Mouse (Mus musculus) kidney, embryonic 16.5 days (tissue): ENCODE results near the gene Gm47791. TPM values are rescaled to one million over a fixed set of nuclear protein-coding genes. Genes with fewer than 3 reads are reported as not detected.
A peak's percentile ranks its signal among the peaks of the same experiment; 100 is the strongest.

Source experiments
- ATAC-seq: fragments of 200-750 bp; cut with Nextera tagmentation; 2 replicates; pipeline ENCODE4 v1.8.0; 2017; ENCODE audit warnings: moderate TSS enrichment; ENCODE audit not compliant: low FRiP score, low TSS enrichment
- H3K27ac ChIP-seq: fragments of 300-500 bp; sonication (generic); 2 replicates; pipeline ENCODE4 v1.5.1; 2014; ENCODE audit warnings: low read length
- H3K27me3 ChIP-seq: fragments of 300-500 bp; sonication (generic); 2 replicates; pipeline ENCODE4 v1.6.1; 2014; ENCODE audit warnings: low read length, control low read depth, mixed read lengths; ENCODE audit not compliant: insufficient read depth
- H3K36me3 ChIP-seq: fragments of 300-500 bp; sonication (generic); 2 replicates; pipeline ENCODE4 v1.6.1; 2014; ENCODE audit warnings: low read length, control low read depth, mixed read lengths; ENCODE audit not compliant: insufficient read depth
- H3K4me1 ChIP-seq: fragments of 300-500 bp; sonication (generic); 2 replicates; pipeline ENCODE4 v1.6.1; 2014; ENCODE audit warnings: low read length, control low read depth, mixed read lengths; ENCODE audit not compliant: insufficient read depth
- H3K4me2 ChIP-seq: fragments of 300-500 bp; sonication (generic); replicated peaks from 2 replicates; pipeline ENCODE4 v1.6.1; 2014; ENCODE audit warnings: low read depth, low read length
- H3K4me3 ChIP-seq: fragments of 300-500 bp; sonication (generic); 2 replicates; pipeline ENCODE4 v1.5.1; 2014; ENCODE audit warnings: mild to moderate bottlenecking, low read length
- H3K9ac ChIP-seq: fragments of 300-500 bp; sonication (generic); replicated peaks from 2 replicates; pipeline ENCODE4 v1.6.1; 2014; ENCODE audit warnings: low read length
- H3K9me3 ChIP-seq: fragments of 300-500 bp; sonication (generic); 2 replicates; pipeline ENCODE4 v1.6.1; 2016; ENCODE audit warnings: low read length, control low read depth
- WGBS: fragments of 180-500 bp; shearing (Covaris S2); extraction: QIAGEN DNeasy Blood & Tissue Kit; methylation state at CpG from one replicate; pipeline ENCODE4 v1.1.7; 2014; 5-methylcytosine and 5-hydroxymethylcytosine counted together
- polyA plus RNA-seq: library from polyadenylated mRNA; unstranded; fragments of >200 nt; fragmentation: Nextera tagmentation; extraction: Ambion mirVana; gene quantifications from 2 replicates; pipeline ENCODE4 v1.2.1, GENCODE M21; 2015

Gm47791 gene
- polyA plus RNA-seq, 1 experiment from 2014 or later: not detected

DNA sequence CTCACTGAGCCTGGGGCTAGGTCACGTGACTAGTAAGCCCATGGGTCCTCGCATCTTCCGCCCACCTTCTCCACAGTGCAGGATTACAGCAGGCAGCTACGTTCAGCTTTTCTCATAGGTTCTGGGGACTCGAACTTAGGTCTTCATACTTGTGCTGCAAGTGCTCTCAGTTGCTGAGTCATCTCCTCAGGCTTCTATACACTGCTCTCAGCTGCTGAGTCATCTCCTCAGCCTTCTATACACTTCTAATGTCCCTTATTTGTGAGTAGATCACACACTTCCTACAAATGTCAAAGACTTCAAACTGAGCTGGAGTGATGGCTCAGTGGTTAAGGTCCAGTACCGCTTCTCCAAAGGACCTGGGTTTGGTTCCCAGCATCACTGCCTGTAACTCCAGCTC, 21.2 kb upstream of the Gm47791 start:
- H3K4me1 ChIP-seq: peaks cover 8% of the 10 kb centered on the region; the same call in 1 of the 2 replicates
- H3K9ac ChIP-seq: no peak overlapping the region
- 88% methylated on average over 6 of the region's 6 CpGs for WGBS
- H3K27me3 ChIP-seq: no peaks in the 10 kb centered on the region
- H3K4me3 ChIP-seq: no peak overlapping the region
- H3K4me2 ChIP-seq: no peak overlapping the region
- H3K27ac ChIP-seq: no peak overlapping the region
- no peaks in the 10 kb centered on the region for H3K36me3 ChIP-seq
- no peaks in the 10 kb centered on the region; the same call in 1 of the 2 replicates for H3K9me3 ChIP-seq
- no peak for ATAC-seq

DNA sequence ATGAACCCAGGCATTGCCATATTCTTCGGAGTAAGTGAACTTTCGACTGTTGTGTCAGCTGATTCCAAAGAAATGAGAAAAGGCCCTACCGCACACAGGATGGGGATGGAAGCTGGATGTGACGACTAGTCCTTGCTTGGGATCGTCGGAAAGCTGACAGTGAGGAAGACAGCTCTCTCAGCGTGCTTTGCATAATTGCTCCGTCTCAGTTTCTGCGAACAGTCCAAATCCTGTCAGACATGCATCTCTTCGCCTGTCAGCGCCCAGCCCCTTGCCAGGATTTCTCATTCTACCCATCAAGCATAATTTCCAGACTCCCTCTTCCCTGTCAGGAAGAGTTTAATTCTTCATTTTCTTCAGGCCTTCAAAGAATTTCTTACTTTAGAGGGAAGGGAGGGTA, 20.1 kb upstream of the Gm47791 start:
- H3K9ac ChIP-seq: no peak overlapping the region
- H3K4me2 ChIP-seq: no peak overlapping the region
- ATAC-seq: no peak
- WGBS: 85% methylated on average over 11 of the region's 11 CpGs
- H3K9me3 ChIP-seq: no peaks in the 10 kb centered on the region; the same call in 1 of the 2 replicates
- H3K4me3 ChIP-seq: no peak overlapping the region
- no peaks in the 10 kb centered on the region for H3K27me3 ChIP-seq
- H3K27ac ChIP-seq: no peak overlapping the region
- peaks cover 5% of the 10 kb centered on the region; the same call in 1 of the 2 replicates for H3K4me1 ChIP-seq
- no peaks in the 10 kb centered on the region for H3K36me3 ChIP-seq

DNA sequence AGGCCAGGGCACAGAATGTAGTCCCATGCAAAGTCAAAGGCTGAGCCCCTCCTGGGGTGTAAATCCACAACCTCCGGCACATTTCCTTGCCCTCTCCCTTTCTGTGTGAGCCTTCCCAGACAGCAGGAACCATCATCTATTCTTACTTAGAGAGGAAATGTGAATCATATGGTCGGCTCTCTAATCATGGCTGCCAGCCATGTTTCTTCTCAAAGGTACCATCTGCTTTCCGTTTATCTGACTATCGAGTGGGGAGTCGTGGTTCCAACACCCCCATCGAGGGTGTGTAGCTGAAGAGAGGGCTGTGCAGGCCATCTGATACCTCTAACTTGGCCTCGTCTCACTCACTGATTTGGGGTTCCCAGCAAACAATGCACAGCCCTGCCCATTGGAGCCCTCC, 17.0 kb upstream of the Gm47791 start:
- Histone ChIP-seq H3K9me3 (no peaks in the 10 kb centered on the region; the same call in 1 of the 2 replicates), H3K36me3 (no peaks in the 10 kb centered on the region), H3K27me3 (no peaks in the 10 kb centered on the region), H3K4me3 (no peak overlapping the region), H3K27ac (no peak overlapping the region), H3K4me1 (peaks cover 3% of the 10 kb centered on the region; the same call in 1 of the 2 replicates), H3K9ac (no peak overlapping the region), H3K4me2 (no peak overlapping the region)
- no peak; the same call in 1 of the 2 replicates for ATAC-seq
- WGBS: 75% methylated on average over 7 of the region's 7 CpGs

DNA sequence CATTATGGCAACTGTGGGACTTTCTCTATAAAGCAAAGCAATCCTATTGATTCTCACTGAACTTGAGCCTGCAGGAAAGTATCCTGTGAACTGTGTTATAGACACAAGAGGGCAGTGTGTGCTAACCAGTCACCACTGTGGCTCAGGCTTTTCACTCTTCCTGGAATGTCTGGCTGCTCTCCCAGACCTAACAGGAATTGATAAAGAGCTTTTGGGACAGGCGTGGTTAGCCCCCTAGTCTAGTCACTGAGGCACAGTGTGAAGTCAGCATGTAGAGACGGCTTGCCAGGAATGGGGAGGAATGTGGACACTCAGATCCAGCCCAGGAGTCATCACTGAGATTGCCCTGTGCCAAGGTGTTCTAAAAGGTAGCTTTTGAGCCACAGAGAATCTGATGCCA, 16.4 kb upstream of the Gm47791 start:
- no peak overlapping the region for H3K4me3 ChIP-seq
- H3K27ac ChIP-seq: no peak overlapping the region
- H3K36me3 ChIP-seq: no peaks in the 10 kb centered on the region
- WGBS: 13% methylated on average over 2 of the region's 2 CpGs
- no peak overlapping the region for H3K4me2 ChIP-seq
- H3K27me3 ChIP-seq: no peaks in the 10 kb centered on the region
- peak; percentile 93 for ATAC-seq
- no peaks in the 10 kb centered on the region; the same call in 1 of the 2 replicates for H3K9me3 ChIP-seq
- no peak overlapping the region for H3K9ac ChIP-seq
- H3K4me1 ChIP-seq: peaks cover 3% of the 10 kb centered on the region; the same call in 1 of the 2 replicates

DNA sequence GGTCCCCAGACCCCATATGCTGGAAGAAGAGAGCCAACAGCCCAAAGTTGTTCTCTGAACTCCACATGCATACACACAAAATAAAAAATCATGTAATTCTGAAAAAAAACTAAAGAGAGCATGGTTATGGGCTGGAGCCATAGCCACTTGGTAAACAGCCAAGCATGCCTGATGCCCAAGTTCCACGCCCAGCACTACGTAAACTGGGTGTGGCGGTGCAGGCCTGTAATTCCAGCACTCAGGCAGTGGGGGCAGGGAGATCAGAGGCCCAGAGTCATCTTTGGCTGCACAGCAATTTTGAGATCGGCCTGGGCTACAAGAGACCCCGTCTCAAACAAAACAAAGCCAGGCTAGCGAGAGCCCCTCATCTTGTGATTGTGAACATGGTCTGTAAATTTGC, 14.5 kb upstream of the Gm47791 start:
- Histone ChIP-seq H3K4me2 (no peak overlapping the region), H3K27ac (no peak overlapping the region), H3K27me3 (no peaks in the 10 kb centered on the region), H3K9me3 (no peaks in the 10 kb centered on the region; the same call in 1 of the 2 replicates), H3K36me3 (no peaks in the 10 kb centered on the region), H3K4me3 (no peak overlapping the region), H3K4me1 (peaks cover 3% of the 10 kb centered on the region; the same call in 1 of the 2 replicates), H3K9ac (no peak overlapping the region)
- 62% methylated on average over 6 of the region's 6 CpGs for WGBS
- no peak for ATAC-seq

DNA sequence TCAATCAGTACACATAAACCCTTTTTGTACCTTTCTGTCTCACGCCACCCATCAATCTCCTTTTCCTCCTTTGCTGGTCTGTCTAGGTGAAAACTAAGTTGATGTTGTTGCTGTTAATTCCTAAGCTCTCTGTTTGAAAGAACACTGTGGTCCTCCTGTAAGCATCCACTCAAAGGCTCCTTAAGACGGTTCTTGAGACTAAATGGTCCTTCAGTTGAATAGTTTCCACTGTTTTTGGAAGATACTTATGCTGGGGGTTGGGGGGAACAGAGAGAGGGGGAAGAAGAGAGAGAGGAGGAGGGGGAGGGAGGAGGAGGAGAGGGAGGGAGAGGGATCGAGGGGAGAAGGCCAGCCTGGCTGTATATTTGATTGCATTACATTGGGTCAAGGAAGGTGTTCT, 12.5 kb upstream of the Gm47791 start:
- Histone ChIP-seq H3K4me2 (no peak overlapping the region), H3K36me3 (no peaks in the 10 kb centered on the region), H3K9me3 (no peaks in the 10 kb centered on the region), H3K27ac (no peak overlapping the region), H3K4me1 (peaks cover 3% of the 10 kb centered on the region; the same call in 1 of the 2 replicates), H3K27me3 (no peaks in the 10 kb centered on the region), H3K9ac (no peak overlapping the region), H3K4me3 (no peak overlapping the region)
- 74% methylated on average over 3 of the region's 3 CpGs for WGBS
- no peak for ATAC-seq

DNA sequence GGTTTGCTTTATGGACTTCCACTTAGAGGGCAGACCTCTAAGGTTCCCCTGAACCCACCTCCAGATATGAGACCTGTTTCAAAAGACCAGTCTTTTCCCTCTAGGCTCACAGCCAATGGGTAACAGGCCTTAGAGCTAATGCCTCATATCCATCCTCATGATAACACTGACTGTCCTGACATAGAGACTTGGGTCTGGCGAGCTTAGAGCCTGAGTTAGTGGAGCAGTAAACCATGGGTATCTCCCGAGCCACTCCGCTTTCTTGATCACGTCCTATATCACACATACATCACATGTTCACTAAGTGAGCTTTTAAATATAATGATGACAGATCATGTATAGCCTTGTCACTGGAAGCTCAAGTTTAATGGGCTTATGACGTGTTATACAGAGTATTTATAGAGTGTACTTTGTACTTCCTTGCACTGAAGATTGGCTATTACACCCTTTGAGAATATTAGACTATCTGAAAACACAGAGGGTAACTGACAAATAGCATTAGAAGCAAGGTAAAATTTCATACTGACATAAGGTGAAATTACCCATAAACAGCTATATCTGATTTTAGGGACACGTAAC, 8.4 kb upstream of the Gm47791 start:
- 84% methylated on average over 6 of the region's 6 CpGs for WGBS
- Histone ChIP-seq H3K4me2 (no peak overlapping the region), H3K9ac (no peak overlapping the region), H3K4me3 (no peak overlapping the region), H3K9me3 (0 out of 2 replicates have a peak, but pooled peaks cover 2% of the 10 kb centered on the region), H3K27me3 (no peaks in the 10 kb centered on the region), H3K36me3 (no peaks in the 10 kb centered on the region), H3K27ac (no peak overlapping the region), H3K4me1 (no peaks in the 10 kb centered on the region)
- ATAC-seq: no peak

DNA sequence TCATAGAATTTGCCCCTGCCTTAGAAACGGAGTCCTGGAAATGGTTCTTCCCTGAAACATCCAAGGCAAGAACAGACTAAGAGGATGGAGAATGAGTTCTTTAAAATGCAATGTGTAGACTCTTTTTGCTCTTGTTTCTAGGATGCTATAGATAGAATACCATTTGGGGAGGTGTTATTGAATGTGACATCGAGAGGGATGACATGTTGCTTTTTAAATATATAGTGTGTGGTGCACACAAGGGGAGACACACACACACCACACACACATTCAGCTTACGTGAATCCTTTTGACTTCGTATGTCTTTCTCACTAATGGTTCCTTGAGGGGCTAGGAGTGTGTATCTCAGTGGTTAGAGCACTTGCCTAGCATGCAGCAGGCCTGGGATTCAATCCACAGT, 4.2 kb upstream of the Gm47791 start:
- H3K9me3 ChIP-seq: 0 out of 2 replicates have a peak, but pooled peaks cover 3% of the 10 kb centered on the region
- no peak overlapping the region for H3K4me2 ChIP-seq
- H3K27ac ChIP-seq: no peak overlapping the region
- no peak for ATAC-seq
- H3K9ac ChIP-seq: no peak overlapping the region
- H3K4me3 ChIP-seq: no peak overlapping the region
- no peaks in the 10 kb centered on the region for H3K27me3 ChIP-seq
- WGBS: 88% methylated on average over 4 of the region's 4 CpGs
- no peaks in the 10 kb centered on the region for H3K36me3 ChIP-seq
- no peaks in the 10 kb centered on the region for H3K4me1 ChIP-seq

DNA sequence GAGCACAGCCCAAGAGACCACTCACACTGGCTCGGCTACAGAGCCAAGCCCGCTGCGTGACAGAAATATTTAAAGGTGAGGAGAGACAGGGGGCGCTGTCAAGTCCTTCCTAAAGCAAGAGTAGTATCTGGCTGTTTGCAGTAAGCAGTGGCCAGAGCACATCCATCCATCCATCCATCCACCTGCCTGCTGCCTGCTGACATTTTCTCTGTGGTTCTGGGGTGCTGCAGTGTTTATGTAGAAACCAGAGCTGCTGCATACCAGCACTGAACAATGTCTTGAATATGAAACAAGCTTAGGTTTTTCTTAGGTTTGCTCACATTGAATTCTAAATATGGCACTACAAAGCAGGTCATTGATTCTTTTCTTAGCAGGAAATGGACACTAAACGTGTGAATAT, 2.2 kb upstream of the Gm47791 start:
- Histone ChIP-seq H3K4me3 (no peak overlapping the region), H3K27me3 (no peaks in the 10 kb centered on the region), H3K36me3 (no peaks in the 10 kb centered on the region), H3K4me2 (no peak overlapping the region), H3K4me1 (no peaks in the 10 kb centered on the region), H3K9ac (no peak overlapping the region), H3K9me3 (0 out of 2 replicates have a peak, but pooled peaks cover 3% of the 10 kb centered on the region), H3K27ac (no peak overlapping the region)
- WGBS: 74% methylated on average over 5 of the region's 5 CpGs
- ATAC-seq: no peak

DNA sequence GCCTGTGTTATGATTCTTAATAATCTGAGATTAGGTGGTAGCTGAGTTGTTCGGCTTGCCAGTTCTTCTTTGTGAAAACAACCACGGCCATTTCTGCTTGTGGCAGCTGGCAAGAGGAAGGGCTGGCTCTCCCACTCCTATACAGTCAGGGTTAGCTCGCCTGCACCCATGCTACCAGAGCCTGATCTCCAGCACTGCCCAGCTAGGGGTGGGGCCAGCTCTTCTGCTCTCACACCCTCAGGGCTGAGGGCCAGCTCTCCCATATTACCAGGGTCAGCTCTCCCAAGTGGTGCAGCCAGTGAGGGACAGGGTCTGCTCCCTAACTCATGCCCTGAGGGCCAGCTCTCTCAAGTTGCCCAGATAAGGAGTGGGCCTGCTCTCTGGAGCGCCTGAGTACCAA, 1.4 kb upstream of the Gm47791 start:
- H3K27me3 ChIP-seq: no peaks in the 10 kb centered on the region
- H3K4me3 ChIP-seq: no peak overlapping the region
- no peaks in the 10 kb centered on the region for H3K36me3 ChIP-seq
- 77% methylated on average over 4 of the region's 4 CpGs for WGBS
- no peaks in the 10 kb centered on the region for H3K4me1 ChIP-seq
- 0 out of 2 replicates have a peak, but pooled peaks have one; percentile 54 for ATAC-seq
- H3K27ac ChIP-seq: no peak overlapping the region
- no peak overlapping the region for H3K4me2 ChIP-seq
- H3K9ac ChIP-seq: no peak overlapping the region
- 0 out of 2 replicates have a peak, but pooled peaks cover 3% of the 10 kb centered on the region for H3K9me3 ChIP-seq
